Mouse (Mus musculus): ENCODE results near the gene Idh3a. TPM values are rescaled to one million over a fixed set of nuclear protein-coding genes. Genes with fewer than 3 reads are reported as not detected.
A peak's percentile ranks its signal among the peaks of the same experiment; 100 is the strongest.

Gene Idh3a
- polyA plus RNA-seq, 1 experiment from 2014 or later = 97.1 TPM

DNA sequence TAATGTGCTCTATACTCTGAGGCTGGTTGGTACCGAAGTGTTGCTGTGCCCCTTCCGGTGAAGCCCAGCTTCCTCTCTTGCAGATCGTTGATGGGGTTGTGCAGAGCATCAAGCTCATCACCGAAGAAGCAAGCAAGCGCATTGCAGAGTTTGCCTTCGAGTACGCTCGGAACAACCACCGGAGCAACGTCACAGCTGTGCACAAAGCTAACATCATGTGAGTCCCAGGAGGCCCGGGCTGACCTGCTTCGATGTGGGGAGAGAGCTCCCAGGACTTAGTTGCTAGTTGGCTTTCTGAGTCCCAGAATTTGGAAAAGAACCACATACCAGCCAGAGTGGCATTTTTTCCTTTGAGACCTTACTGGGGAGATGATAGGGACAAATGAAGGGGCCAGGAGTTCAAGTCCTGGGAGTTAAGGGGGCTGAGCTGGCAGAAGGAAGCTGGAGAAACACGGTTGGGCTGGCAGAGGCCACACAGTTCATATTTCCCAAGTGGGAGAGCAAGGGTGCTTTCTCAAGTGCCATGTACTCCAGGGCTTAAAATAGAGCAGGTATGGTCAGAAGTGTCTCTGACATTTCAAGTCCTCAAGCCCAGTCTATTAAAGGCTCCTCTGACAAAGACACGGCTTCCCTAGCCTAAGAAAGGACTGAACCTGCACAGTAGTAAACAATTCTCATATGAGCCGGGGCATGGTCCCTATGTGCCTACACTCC lies 10.8 kb downstream of the Idh3a start:
- H3K9me3 ChIP-seq = no peaks in the 10 kb centered on the region
- H3K4me3 ChIP-seq = no peak overlapping the region
- no peak overlapping the region for H3K9ac ChIP-seq
- ATAC-seq (ENCODE audit: low FRiP score, low read depth) = no peak
- 94% methylated on average over 15 of the region's 15 CpGs for WGBS
- H3K27ac ChIP-seq = no peak overlapping the region
- no peaks in the 10 kb centered on the region for H3K4me1 ChIP-seq
- no peaks in the 10 kb centered on the region for H3K27me3 ChIP-seq
- H3K36me3 ChIP-seq = peaks cover 95% of the 10 kb centered on the region
- H3K4me2 ChIP-seq (replicated peaks) = no peak overlapping the region

DNA sequence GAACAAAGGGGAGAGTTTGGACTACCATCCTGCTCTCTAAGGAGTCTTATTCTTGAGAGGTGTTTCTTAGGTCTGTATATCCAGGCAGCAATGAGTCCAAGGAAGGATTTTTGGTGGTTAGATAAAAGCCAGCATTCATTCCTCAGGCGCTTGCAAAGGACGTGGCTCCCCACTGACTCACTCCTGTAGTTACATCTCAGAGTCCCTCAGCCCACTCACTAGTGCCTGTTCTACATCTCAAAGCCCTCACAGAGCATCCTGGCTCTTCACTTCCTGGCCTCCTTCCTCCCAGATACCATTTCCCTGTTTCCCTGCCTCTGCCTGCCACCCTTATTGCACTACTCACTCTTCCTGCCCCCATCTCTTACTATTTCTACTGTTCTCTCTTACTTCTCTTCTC lies 16.3 kb downstream of the Idh3a start:
- Histone ChIP-seq H3K9ac (no peak overlapping the region), H3K4me3 (no peak overlapping the region), H3K36me3 (peaks cover 74% of the 10 kb centered on the region), H3K4me2 (replicated peaks) (no peak overlapping the region), H3K27ac (no peak overlapping the region), H3K27me3 (no peaks in the 10 kb centered on the region), H3K9me3 (no peaks in the 10 kb centered on the region), H3K4me1 (no peaks in the 10 kb centered on the region)
- 89% methylated on average over 2 of the region's 2 CpGs for WGBS
- no peak for ATAC-seq (ENCODE audit: low FRiP score, low read depth)

DNA sequence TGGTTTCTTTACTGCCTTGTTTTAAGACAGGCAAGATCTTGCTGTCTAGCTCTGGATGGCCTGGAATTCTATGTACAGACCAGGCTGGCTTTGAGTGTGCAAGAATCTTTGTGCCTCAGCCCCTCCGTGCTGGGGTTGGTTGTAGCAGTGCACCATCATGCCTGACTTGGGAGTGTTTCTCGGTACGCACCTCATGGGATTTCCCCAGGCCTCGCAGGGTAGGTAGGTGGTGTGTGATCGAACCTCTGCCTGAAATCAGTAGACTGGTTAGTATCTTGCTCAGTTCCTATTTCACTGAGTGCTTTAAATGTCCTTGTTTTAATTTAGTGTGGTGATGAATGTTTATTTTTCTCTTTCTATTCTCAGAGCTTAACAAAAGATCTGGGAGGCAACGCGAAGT lies 16.8 kb downstream of the Idh3a start:
- ATAC-seq (ENCODE audit: low FRiP score, low read depth) = no peak
- Histone ChIP-seq H3K9ac (no peak overlapping the region), H3K27ac (no peak overlapping the region), H3K4me1 (no peaks in the 10 kb centered on the region), H3K4me3 (no peak overlapping the region), H3K36me3 (peaks cover 69% of the 10 kb centered on the region), H3K9me3 (no peaks in the 10 kb centered on the region), H3K27me3 (no peaks in the 10 kb centered on the region), H3K4me2 (replicated peaks) (no peak overlapping the region)
- 91% methylated on average over 7 of the region's 7 CpGs for WGBS

DNA sequence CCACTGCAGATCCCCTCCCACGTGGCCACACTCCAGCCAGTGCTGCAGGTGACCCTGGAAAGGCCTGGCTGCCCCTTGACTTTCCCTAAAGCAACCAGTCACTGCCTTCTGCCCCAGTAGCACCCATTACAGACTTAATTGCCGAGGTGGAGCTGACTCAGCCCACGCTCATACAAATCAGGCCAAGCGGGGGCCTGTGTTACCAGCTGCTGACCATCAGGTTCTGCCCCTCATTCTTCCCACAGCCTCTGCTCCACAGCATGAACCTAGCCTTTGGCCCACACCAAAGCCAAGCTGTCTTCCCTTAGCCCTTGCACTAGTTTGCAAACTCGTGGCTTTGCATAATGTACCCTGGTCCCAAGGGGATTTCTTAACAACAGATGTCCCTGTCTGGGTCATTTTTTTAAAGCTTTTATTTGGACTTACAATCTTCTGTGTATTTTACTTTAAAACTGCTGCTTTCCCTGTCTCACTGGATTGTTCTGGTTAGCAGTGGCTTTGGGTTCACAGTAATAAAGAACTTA lies 18.1 kb downstream of the Idh3a start:
- Histone ChIP-seq H3K36me3 (peaks cover 56% of the 10 kb centered on the region), H3K4me3 (no peak overlapping the region)
- 76% methylated on average over 5 of the region's 5 CpGs for WGBS

DNA sequence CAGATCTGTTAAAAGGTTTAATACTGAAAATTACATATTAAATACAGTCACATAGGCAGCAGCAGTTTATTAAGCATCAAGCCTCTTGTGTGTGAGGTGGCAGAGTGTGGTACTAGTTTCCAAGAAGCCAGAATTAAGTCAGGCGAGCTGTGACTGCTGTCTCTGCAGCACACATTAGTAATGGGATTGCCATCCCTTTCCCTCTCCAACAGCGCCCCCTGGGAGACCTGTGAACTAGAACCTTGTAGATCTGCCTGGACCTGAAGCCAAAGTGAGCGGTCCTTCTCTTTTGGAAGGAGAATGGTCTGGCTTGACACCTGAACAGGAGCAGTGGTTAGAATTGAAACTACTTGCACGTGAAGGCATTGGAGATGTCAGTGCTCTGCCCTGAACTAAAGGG lies 18.8 kb downstream of the Idh3a start:
- Histone ChIP-seq H3K4me1 (no peaks in the 10 kb centered on the region), H3K9ac (no peak overlapping the region), H3K9me3 (no peaks in the 10 kb centered on the region), H3K27ac (no peak overlapping the region), H3K36me3 (peaks cover 49% of the 10 kb centered on the region), H3K4me3 (no peak overlapping the region), H3K27me3 (no peaks in the 10 kb centered on the region), H3K4me2 (replicated peaks) (no peak overlapping the region)
- no peak for ATAC-seq (ENCODE audit: low FRiP score, low read depth)
- 55% methylated on average over 4 of the region's 4 CpGs for WGBS

More for the DNA sequence above, 18.1 kb downstream of the Idh3a start:
- no peaks in the 10 kb centered on the region for H3K27me3 ChIP-seq
- no peak overlapping the region for H3K4me2 ChIP-seq (replicated peaks)
- H3K9me3 ChIP-seq = no peaks in the 10 kb centered on the region
- no peaks in the 10 kb centered on the region for H3K4me1 ChIP-seq
- H3K9ac ChIP-seq = no peak overlapping the region
- no peak for ATAC-seq (ENCODE audit: low FRiP score, low read depth)
- no peak overlapping the region for H3K27ac ChIP-seq

DNA sequence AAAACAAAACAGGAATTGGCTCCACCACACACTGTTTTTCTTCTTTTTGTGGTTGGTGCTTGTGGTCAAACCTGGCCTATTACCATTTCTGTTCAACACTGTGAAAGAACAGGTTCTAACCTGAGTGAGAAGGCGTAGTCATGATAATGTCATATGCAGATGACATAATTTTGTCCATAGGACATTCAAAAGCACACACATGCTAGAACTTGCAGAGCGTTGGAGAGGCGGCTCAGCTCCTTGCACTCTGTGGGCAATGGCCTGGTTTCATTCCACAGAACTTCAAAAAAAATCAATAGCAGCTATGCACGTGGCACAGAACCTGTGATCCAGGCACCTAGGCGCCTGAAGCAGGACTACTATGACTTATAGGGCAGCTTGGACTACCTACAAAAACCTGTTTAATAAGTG lies 26.7 kb downstream of the Idh3a start:
- Histone ChIP-seq H3K36me3 (no peaks in the 10 kb centered on the region), H3K27ac (no peak overlapping the region), H3K4me3 (no peak overlapping the region), H3K27me3 (no peaks in the 10 kb centered on the region), H3K4me1 (no peaks in the 10 kb centered on the region), H3K4me2 (replicated peaks) (no peak overlapping the region), H3K9me3 (no peaks in the 10 kb centered on the region), H3K9ac (no peak overlapping the region)
- no peak for ATAC-seq (ENCODE audit: low FRiP score, low read depth)
- WGBS = 73% methylated on average over 5 of the region's 5 CpGs

DNA sequence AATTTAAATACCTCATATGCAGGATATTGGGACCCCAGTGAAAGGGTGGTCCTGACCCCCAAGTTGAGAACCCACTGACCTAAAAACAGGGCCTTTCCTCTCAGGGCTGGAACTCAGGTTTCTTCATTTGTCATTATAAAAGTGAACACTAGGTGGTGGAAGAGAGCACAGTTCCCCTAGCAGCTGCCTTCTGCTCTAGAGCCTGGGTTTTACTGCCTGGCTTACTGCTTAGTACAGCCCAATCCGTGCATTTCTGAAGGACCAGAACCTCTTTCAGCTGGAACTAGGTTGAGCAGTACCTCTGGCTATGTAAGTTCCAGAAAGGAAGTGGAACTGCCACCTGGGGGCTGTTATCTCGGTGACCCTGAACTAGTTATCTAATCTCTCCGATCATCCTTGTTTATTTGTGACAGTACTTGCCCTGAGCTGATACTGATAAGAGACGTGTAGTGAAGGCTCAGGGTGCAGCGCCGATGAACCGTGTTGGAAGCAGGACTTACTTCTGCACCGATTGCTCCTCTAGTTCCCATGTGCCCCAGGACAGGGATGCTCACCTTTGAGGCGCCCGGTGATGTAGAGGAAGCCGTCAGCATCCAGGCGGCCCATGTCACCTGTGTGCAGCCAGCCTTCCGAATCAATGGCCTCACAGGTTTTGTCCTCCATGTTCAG lies 28.2 kb downstream of the Idh3a start:
- Histone ChIP-seq H3K4me1 (no peaks in the 10 kb centered on the region), H3K27me3 (no peaks in the 10 kb centered on the region), H3K36me3 (no peaks in the 10 kb centered on the region), H3K4me2 (replicated peaks) (no peak overlapping the region), H3K27ac (no peak overlapping the region), H3K9me3 (no peaks in the 10 kb centered on the region), H3K4me3 (no peak overlapping the region), H3K9ac (no peak overlapping the region)
- ATAC-seq (ENCODE audit: low FRiP score, low read depth) = peak; percentile 51; the same call in 1 of the 2 replicates
- WGBS = 71% methylated on average over 13 of the region's 13 CpGs

DNA sequence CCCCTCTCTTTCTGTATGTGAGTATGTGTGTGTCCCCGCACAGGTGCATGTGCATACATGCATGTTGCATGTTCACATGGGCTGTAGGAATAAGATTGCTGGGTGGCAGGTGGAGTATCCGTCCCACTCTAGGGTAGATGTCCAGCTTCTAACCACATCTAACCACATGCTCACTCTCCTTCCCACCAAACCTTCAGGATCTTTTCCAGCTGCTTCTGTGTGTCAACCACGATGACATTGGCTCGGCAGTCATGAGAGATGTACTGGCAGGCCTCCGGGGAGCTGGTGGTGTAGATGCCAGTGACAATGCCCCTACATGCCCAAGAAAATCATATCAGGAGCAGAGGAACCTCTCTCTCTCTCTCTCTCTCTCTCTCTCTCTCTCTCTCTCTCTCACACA lies 41.1 kb downstream of the Idh3a start:
- 91% methylated on average over 5 of the region's 5 CpGs for WGBS
- Histone ChIP-seq H3K4me1 (no peaks in the 10 kb centered on the region), H3K36me3 (no peaks in the 10 kb centered on the region), H3K27me3 (no peaks in the 10 kb centered on the region), H3K4me3 (no peak overlapping the region), H3K27ac (no peak overlapping the region), H3K4me2 (replicated peaks) (no peak overlapping the region), H3K9me3 (no peaks in the 10 kb centered on the region), H3K9ac (no peak overlapping the region)
- ATAC-seq (ENCODE audit: low FRiP score, low read depth) = no peak

DNA sequence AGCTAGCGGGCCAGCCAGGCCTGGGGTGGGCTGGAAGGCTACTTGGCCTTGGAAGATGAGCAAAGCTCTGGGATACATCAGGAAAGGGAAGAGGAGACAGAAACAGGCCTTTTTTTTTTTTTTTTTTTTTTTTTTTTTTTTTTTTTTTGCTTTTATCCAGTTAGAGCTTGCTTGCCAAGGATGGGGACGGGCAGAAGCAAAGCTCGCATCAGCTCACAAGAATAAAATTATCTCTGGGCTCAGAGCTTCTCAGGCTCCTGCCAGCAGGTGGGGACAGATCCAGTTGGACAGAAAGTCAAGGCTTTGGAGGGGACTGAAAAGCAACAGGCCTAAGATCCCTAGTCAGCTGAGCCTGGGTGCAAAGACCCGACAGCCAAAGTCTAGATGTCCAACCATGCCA lies 42.6 kb downstream of the Idh3a start:
- no peak overlapping the region for H3K4me3 ChIP-seq
- no peaks in the 10 kb centered on the region for H3K36me3 ChIP-seq
- no peak overlapping the region for H3K4me2 ChIP-seq (replicated peaks)
- no peak for ATAC-seq (ENCODE audit: low FRiP score, low read depth)
- H3K4me1 ChIP-seq = no peaks in the 10 kb centered on the region
- WGBS = 88% methylated on average over 4 of the region's 4 CpGs
- H3K9ac ChIP-seq = no peak overlapping the region
- no peak overlapping the region for H3K27ac ChIP-seq
- no peaks in the 10 kb centered on the region for H3K9me3 ChIP-seq
- H3K27me3 ChIP-seq = no peaks in the 10 kb centered on the region

DNA sequence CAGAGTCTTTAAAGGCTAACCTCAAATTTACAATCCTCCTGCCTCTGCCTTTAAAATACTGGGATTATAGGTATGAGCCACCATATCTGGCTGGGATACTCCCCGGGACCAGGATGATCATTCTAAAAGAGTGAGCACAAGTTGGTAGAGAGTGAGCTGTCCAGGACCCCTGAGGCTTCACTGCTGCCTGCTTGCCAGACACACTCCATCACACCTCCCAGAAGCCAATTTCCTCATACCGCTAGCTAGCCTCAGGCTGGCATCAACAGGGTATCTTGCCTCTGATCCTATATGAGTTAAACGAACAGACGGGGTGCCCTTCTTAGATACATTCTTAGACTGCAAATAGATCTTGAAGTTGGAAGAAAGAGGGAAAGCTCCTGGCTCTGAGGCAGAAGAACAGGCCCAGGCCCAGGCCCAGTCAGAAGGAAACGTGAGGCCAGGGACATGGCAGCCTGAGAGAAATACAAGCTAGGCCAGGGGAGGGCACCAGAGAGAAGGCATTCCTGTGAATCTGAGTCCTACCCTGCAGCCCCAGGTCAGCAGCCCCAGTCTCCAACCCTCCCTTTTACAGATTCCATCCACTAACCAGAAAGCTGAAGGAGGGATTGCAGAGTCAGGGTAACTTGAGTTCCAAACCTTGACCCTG lies 43.6 kb downstream of the Idh3a start:
- Histone ChIP-seq H3K27me3 (no peaks in the 10 kb centered on the region), H3K4me3 (no peak overlapping the region), H3K9me3 (no peaks in the 10 kb centered on the region), H3K36me3 (no peaks in the 10 kb centered on the region), H3K4me2 (replicated peaks) (no peak overlapping the region), H3K9ac (no peak overlapping the region), H3K4me1 (no peaks in the 10 kb centered on the region), H3K27ac (no peak overlapping the region)
- WGBS = 67% methylated on average over 5 of the region's 5 CpGs
- ATAC-seq (ENCODE audit: low FRiP score, low read depth) = no peak

DNA sequence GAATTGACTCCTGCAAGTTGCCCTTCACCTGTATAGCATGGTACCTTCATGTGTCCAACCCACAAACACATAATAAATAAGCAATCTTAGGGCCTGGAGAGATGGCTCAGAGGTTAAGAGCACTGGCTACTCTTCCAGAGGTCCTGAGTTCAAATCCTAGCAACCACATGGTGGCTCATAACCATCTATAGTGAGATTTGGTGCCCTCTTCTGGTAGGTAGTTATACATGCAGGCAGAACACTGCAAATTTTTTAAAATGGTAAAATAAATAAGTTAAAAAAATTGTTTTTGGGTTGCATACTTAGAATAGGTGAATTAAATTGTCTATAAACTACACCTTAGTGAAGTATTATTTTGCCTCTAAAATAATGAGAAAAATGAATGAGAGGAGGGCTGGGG lies 44.8 kb downstream of the Idh3a start:
- Histone ChIP-seq H3K36me3 (no peaks in the 10 kb centered on the region), H3K4me3 (no peak overlapping the region), H3K27ac (no peak overlapping the region), H3K27me3 (no peaks in the 10 kb centered on the region), H3K4me2 (replicated peaks) (no peak overlapping the region), H3K4me1 (no peaks in the 10 kb centered on the region), H3K9me3 (no peaks in the 10 kb centered on the region), H3K9ac (no peak overlapping the region)
- no peak for ATAC-seq (ENCODE audit: low FRiP score, low read depth)

DNA sequence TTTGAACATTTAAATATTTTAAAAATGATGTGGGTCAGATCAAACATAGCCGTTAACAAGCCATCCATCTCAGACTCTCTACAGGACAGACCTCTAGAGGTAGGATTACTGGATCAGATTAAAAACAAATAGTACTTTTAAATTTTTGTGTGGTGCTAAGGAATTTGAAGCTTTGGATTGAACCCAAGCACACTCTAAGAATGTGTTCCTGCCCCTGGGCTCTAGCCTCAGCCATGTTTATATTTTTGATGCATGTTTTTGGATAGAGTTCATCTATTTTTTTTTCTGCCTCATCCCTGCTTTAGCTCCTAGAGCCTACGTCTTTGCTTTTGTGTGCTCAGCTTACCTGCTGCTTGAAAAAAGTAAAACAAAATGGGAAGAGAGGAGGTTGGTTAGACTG lies 47.3 kb downstream of the Idh3a start:
- Histone ChIP-seq H3K27ac (no peak overlapping the region), H3K4me2 (replicated peaks) (no peak overlapping the region), H3K27me3 (no peaks in the 10 kb centered on the region), H3K4me1 (no peaks in the 10 kb centered on the region), H3K9ac (no peak overlapping the region), H3K9me3 (no peaks in the 10 kb centered on the region), H3K36me3 (no peaks in the 10 kb centered on the region), H3K4me3 (no peak overlapping the region)
- 80% methylated on average over 2 of the region's 2 CpGs for WGBS
- no peak for ATAC-seq (ENCODE audit: low FRiP score, low read depth)

All from limb, embryonic 13.5 days (tissue).